Mouse (Mus musculus): ENCODE measurements at regions not wholly inside any gene's neighbourhood (a gene's known extent, or its start where the extent isn't known, plus 50 kb on each side); places are given as distances from the start of the nearest gene placed in this dataset.

GRCm38 (mm10) chr2:12815339-12815738 is 108.5 kb upstream of the Pter start:
- no peak for DNase-seq (ENCODE audit: low spot score in 2 of 2)

GRCm38 (mm10) chr2:12825902-12826301 is 97.9 kb upstream of the Pter start:
- DNase-seq (ENCODE audit: low spot score in 2 of 2), result no peak

GRCm38 (mm10) chr2:12833579-12833978 is 90.3 kb upstream of the Pter start:
- DNase-seq (ENCODE audit: low spot score in 2 of 2), result no peak

- DNase-seq (ENCODE audit: low spot score in 2 of 2), result no peak
Observed at GRCm38 (mm10) chr2:12866543-12866942, 57.3 kb upstream of the Pter start.

GRCm38 (mm10) chr2:12868772-12869171 is 55.1 kb upstream of the Pter start:
- no peak for DNase-seq (ENCODE audit: low spot score in 2 of 2)
